Mouse (Mus musculus): ENCODE measurements at regions not wholly inside any gene's neighbourhood (a gene's known extent, or its start where the extent isn't known, plus 50 kb on each side); places are given as distances from the start of the nearest gene placed in this dataset.

DNA sequence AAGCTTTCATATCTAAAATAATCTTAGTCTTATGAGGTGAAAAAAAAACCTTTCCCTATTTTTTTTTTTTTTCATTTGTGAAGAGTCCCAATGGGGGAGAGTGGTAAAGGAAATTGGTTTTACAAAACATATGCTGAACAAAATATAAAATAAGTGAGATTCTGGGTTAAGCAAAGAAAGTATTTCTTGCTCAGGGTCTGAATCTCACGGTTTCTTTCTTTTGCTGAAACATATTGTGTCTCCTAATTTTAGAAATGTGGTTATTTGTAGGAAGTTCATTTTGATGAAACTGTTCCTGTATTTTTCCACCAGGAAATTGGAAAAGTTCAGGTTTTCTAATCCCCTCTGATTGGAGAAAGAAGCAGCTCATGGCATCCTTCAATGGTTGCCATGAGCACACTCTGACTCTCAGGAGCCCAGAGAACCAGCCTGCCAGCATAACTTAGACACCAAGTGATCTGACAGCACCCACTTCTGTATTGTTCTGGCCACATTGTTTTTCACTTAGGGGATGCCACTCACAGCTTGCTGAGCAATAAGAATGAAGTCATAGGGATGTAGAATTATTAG lies 365.9 kb upstream of the Camk1g start:
- no peak overlapping the region for H3K27ac ChIP-seq (replicated peaks; ENCODE audit: low read depth, low read length)
- no peak overlapping the region for H3K4me3 ChIP-seq (replicated peaks; ENCODE audit: low read depth, low read length)
- WGBS = 96% methylated on average over 1 of the region's 1 CpGs
- no peaks in the 10 kb centered on the region for H3K27me3 ChIP-seq (ENCODE audit: control insufficient read depth, insufficient read depth, low read length)
- no peaks in the 10 kb centered on the region for H3K36me3 ChIP-seq (ENCODE audit: control insufficient read depth, insufficient read depth, low read length)
- H3K4me2 ChIP-seq (ENCODE audit: low read length) = no peak overlapping the region
- ATAC-seq (ENCODE audit: low FRiP score, low TSS enrichment) (no peak), DNase-seq (no peak)
- peaks cover 37% of the 10 kb centered on the region for H3K4me1 ChIP-seq (ENCODE audit: control insufficient read depth, insufficient read depth, low read length)
- no peak overlapping the region for H3K9ac ChIP-seq (replicated peaks; ENCODE audit: low read length)
- H3K9me3 ChIP-seq (ENCODE audit: control insufficient read depth, low read length) = no peaks in the 10 kb centered on the region

DNA sequence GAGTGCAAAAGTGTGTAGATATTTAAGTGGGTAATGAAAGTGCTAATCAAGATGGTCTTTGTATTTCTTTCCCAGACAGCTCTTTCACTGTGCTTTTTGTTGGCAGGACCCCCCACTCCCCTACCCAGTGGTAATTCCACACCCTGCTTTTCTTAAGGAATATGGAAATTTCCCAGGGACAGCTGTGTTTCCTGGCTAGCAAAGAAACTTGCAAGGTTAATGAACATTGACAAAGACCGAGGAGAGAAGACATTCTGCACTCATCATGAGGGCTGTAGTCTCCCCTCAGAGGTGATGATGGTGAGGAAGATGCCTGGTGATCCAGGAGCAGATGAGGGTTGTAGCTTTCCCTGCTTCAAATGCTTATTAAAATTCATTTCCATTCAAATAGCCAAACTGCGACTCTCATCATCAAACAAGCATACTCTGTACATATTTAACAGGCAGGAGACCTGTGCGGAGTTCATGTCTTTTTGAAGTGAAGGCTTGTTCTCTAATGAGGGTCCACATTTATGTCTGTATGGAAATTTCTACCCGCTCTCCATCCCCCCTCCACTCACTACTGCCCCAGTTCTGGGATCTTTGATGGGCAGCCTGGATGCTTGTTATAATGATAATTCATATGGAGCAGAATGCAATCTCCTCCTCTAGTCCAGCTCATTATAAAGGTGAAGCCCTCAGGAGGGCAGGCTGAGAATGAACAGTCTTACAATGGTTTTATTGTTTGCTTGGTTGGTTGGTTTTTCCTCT lies 364.1 kb upstream of the Camk1g start:
- 20% methylated on average over 4 of the region's 4 CpGs for WGBS
- Histone ChIP-seq H3K4me3 (replicated peaks; ENCODE audit: low read depth, low read length) (no peak overlapping the region), H3K4me2 (ENCODE audit: low read length) (no peak overlapping the region), H3K9ac (replicated peaks; ENCODE audit: low read length) (no peak overlapping the region), H3K27me3 (ENCODE audit: control insufficient read depth, insufficient read depth, low read length) (no peaks in the 10 kb centered on the region), H3K36me3 (ENCODE audit: control insufficient read depth, insufficient read depth, low read length) (no peaks in the 10 kb centered on the region), H3K27ac (replicated peaks; ENCODE audit: low read depth, low read length) (peak overlapping the region; percentile 39; the same call in 1 of the 2 replicates), H3K4me1 (ENCODE audit: control insufficient read depth, insufficient read depth, low read length) (peaks cover 43% of the 10 kb centered on the region), H3K9me3 (ENCODE audit: control insufficient read depth, low read length) (no peaks in the 10 kb centered on the region)
- peak; percentile 44 for DNase-seq
- ATAC-seq (ENCODE audit: low FRiP score, low TSS enrichment) = peak; percentile 57; the same call in 1 of the 2 replicates

DNA sequence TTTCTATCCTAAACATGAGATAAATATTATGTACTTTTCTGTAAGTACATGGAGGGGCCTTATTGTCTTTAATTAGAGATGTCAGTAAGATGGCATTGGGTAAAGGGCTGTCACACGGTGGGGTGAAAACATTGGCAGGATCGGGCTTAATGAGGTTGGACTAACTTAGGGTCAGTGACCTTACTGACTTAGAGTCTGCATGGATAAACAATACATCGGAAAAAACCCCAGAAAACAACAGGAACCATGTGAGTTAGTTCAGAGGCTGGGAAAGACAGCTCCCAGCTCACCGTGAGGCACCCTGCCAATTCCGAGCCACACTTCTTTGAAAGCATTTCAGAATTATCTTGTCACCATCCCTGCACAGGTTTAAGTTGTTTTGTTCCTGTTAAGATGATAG lies 363.3 kb upstream of the Camk1g start:
- Histone ChIP-seq H3K9me3 (ENCODE audit: control insufficient read depth, low read length) (no peaks in the 10 kb centered on the region), H3K4me1 (ENCODE audit: control insufficient read depth, insufficient read depth, low read length) (peaks cover 43% of the 10 kb centered on the region), H3K27me3 (ENCODE audit: control insufficient read depth, insufficient read depth, low read length) (no peaks in the 10 kb centered on the region), H3K9ac (replicated peaks; ENCODE audit: low read length) (no peak overlapping the region), H3K36me3 (ENCODE audit: control insufficient read depth, insufficient read depth, low read length) (no peaks in the 10 kb centered on the region), H3K4me2 (ENCODE audit: low read length) (no peak overlapping the region), H3K27ac (replicated peaks; ENCODE audit: low read depth, low read length) (no peak overlapping the region), H3K4me3 (replicated peaks; ENCODE audit: low read depth, low read length) (no peak overlapping the region)
- DNase-seq (peak; percentile 37), ATAC-seq (ENCODE audit: low FRiP score, low TSS enrichment) (no peak)
- 5% methylated on average over 5 of the region's 5 CpGs for WGBS

DNA sequence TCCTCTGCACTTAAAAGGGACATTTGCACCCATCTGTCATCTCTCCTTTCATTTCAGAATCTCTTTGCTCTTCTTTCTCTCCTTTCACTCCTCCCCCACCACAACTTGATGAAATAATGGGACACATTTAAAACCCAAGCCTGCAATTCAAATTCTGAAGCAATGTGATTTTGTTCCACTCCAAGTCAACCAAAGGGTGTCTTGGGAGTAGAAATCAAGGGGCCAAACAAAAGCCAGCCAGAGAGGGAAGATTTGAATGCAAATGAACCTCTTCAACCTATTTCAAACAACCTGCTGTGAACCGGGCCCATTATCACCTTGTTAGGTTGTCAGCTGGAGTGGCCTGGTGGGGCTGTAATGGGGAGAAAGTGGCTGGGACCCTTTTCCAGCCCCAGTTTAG lies 362.0 kb upstream of the Camk1g start:
- Histone ChIP-seq H3K27me3 (ENCODE audit: control insufficient read depth, insufficient read depth, low read length) (no peaks in the 10 kb centered on the region), H3K9ac (replicated peaks; ENCODE audit: low read length) (no peak overlapping the region), H3K27ac (replicated peaks; ENCODE audit: low read depth, low read length) (no peak overlapping the region; the same call in 1 of the 2 replicates), H3K36me3 (ENCODE audit: control insufficient read depth, insufficient read depth, low read length) (no peaks in the 10 kb centered on the region), H3K4me1 (ENCODE audit: control insufficient read depth, insufficient read depth, low read length) (peaks cover 43% of the 10 kb centered on the region), H3K4me3 (replicated peaks; ENCODE audit: low read depth, low read length) (no peak overlapping the region), H3K9me3 (ENCODE audit: control insufficient read depth, low read length) (no peaks in the 10 kb centered on the region), H3K4me2 (ENCODE audit: low read length) (no peak overlapping the region)
- peak; percentile 22 for DNase-seq
- ATAC-seq (ENCODE audit: low FRiP score, low TSS enrichment) = no peak
- 5% methylated on average over 1 of the region's 1 CpGs for WGBS

DNA sequence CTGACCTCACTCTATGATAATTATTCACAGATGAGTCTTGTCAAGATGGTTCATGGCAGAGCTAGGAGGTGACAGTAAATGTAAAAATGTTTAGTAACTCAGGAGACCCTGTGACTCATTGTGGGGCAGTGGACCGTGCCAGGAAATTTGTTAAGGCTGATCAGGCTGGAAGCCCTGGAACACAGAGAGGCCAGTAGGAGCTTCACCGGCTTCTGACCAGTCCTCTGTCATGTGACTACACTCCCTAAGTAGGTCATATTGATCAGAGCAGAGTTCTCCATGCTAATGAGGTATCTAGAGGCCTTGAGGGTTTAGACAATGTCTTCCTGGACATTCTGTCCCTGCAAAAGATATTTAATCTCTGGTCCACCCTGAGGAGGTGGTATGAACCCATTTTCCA lies 351.8 kb upstream of the Camk1g start:
- Histone ChIP-seq H3K9ac (replicated peaks; ENCODE audit: low read length) (no peak overlapping the region), H3K27ac (replicated peaks; ENCODE audit: low read depth, low read length) (no peak overlapping the region), H3K4me1 (ENCODE audit: control insufficient read depth, insufficient read depth, low read length) (peaks cover 5% of the 10 kb centered on the region; the same call in 1 of the 2 replicates), H3K4me2 (ENCODE audit: low read length) (no peak overlapping the region), H3K36me3 (ENCODE audit: control insufficient read depth, insufficient read depth, low read length) (no peaks in the 10 kb centered on the region), H3K27me3 (ENCODE audit: control insufficient read depth, insufficient read depth, low read length) (no peaks in the 10 kb centered on the region), H3K9me3 (ENCODE audit: control insufficient read depth, low read length) (no peaks in the 10 kb centered on the region), H3K4me3 (replicated peaks; ENCODE audit: low read depth, low read length) (no peak overlapping the region)
- 46% methylated on average over 2 of the region's 2 CpGs for WGBS
- ATAC-seq (ENCODE audit: low FRiP score, low TSS enrichment) (no peak), DNase-seq (no peak)

DNA sequence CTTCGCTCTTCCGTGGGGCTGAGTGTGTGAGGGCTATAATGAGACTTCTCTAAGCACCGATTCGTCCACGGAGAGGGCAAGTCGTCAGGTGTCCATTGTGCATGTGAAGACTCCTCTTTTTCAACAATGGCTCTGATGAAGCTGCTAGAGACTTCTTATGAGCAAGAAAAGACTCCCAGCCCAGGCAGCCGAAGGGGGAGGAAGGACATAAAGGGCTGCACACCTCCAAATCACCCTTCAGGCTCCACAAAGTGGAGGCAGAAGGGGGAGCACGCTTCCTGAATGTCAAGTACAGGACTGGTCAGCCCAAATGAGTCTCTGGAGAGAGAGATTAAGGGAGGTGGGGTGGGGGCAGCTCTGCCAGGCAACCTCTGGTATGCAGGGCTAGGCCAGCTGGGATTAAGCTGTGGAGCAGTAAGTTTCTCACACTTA lies 350.3 kb upstream of the Camk1g start:
- no peaks in the 10 kb centered on the region for H3K27me3 ChIP-seq (ENCODE audit: control insufficient read depth, insufficient read depth, low read length)
- no peak overlapping the region for H3K4me3 ChIP-seq (replicated peaks; ENCODE audit: low read depth, low read length)
- H3K4me2 ChIP-seq (ENCODE audit: low read length) = no peak overlapping the region
- peaks cover 5% of the 10 kb centered on the region; the same call in 1 of the 2 replicates for H3K4me1 ChIP-seq (ENCODE audit: control insufficient read depth, insufficient read depth, low read length)
- no peaks in the 10 kb centered on the region for H3K9me3 ChIP-seq (ENCODE audit: control insufficient read depth, low read length)
- no peaks in the 10 kb centered on the region for H3K36me3 ChIP-seq (ENCODE audit: control insufficient read depth, insufficient read depth, low read length)
- DNase-seq (peak; percentile 52), ATAC-seq (ENCODE audit: low FRiP score, low TSS enrichment) (no peak)
- WGBS = 7% methylated on average over 8 of the region's 8 CpGs
- no peak overlapping the region for H3K27ac ChIP-seq (replicated peaks; ENCODE audit: low read depth, low read length)
- H3K9ac ChIP-seq (replicated peaks; ENCODE audit: low read length) = no peak overlapping the region

DNA sequence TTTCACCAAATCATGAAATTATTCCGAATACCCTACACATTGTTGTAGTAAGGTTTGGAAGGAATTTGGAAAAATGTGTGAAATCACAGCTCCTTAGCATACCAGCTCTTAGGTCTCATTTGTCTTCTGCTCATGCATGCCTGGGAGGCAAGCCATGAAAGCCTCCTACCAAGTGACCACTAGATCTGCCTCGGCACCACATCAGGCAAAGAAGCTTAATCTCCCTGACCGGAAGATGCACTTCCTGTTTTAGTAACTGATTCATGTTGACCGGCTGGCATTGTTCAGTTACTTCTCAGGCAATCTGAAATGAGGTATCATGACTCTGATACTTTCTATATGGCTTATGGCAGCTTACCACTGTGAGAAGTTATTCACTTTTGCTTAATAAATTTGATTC lies 345.2 kb upstream of the Camk1g start:
- Histone ChIP-seq H3K9me3 (ENCODE audit: control insufficient read depth, low read length) (no peaks in the 10 kb centered on the region), H3K27me3 (ENCODE audit: control insufficient read depth, insufficient read depth, low read length) (no peaks in the 10 kb centered on the region), H3K4me3 (replicated peaks; ENCODE audit: low read depth, low read length) (no peak overlapping the region), H3K36me3 (ENCODE audit: control insufficient read depth, insufficient read depth, low read length) (no peaks in the 10 kb centered on the region), H3K27ac (replicated peaks; ENCODE audit: low read depth, low read length) (no peak overlapping the region), H3K4me1 (ENCODE audit: control insufficient read depth, insufficient read depth, low read length) (no peaks in the 10 kb centered on the region), H3K9ac (replicated peaks; ENCODE audit: low read length) (no peak overlapping the region), H3K4me2 (ENCODE audit: low read length) (no peak overlapping the region)
- ATAC-seq (ENCODE audit: low FRiP score, low TSS enrichment) (no peak), DNase-seq (no peak)
- 90% methylated on average over 4 of the region's 4 CpGs for WGBS

DNA sequence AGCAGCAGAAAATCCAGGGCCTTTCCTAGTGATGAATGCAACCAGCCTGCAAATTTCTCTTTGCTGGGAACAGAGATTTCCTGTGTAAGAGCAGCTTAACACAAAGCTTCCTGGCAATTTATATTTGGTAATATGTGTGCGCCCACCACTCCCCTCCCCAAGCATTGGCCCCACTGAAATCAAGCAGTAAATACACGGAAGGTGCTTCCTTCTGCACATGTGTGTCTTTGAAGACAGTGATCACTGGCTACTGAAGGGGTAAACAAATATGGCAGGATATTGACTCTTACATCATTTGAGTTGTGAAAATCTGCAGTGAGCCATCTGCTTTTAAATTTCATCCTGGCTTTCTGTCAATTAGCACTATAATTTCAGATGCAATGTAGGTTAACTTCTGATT lies 344.5 kb upstream of the Camk1g start:
- 84% methylated on average over 2 of the region's 2 CpGs for WGBS
- H3K36me3 ChIP-seq (ENCODE audit: control insufficient read depth, insufficient read depth, low read length) = no peaks in the 10 kb centered on the region
- no peaks in the 10 kb centered on the region for H3K27me3 ChIP-seq (ENCODE audit: control insufficient read depth, insufficient read depth, low read length)
- no peak overlapping the region for H3K9ac ChIP-seq (replicated peaks; ENCODE audit: low read length)
- H3K27ac ChIP-seq (replicated peaks; ENCODE audit: low read depth, low read length) = no peak overlapping the region
- DNase-seq (no peak), ATAC-seq (ENCODE audit: low FRiP score, low TSS enrichment) (no peak)
- no peak overlapping the region for H3K4me2 ChIP-seq (ENCODE audit: low read length)
- H3K4me3 ChIP-seq (replicated peaks; ENCODE audit: low read depth, low read length) = no peak overlapping the region
- H3K9me3 ChIP-seq (ENCODE audit: control insufficient read depth, low read length) = no peaks in the 10 kb centered on the region
- H3K4me1 ChIP-seq (ENCODE audit: control insufficient read depth, insufficient read depth, low read length) = no peaks in the 10 kb centered on the region

DNA sequence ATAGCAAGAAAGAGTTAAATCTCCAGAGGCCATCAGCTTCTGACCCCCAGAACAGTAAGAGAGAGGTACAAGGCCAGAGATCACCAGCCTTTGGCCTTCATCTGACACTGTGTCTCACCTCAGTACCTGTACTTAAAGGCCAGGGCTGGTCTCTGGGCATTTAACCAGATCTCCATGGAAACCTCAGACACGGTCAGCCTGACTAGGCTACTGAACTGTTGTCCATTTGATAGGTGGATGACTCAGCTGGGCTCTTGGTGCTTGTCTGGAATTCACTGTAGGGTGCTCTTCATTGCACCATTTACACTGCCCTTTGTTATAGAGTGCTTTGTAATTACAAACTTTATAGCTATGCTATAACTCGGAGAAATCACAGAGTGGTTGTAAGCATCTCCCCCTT lies 335.1 kb upstream of the Camk1g start:
- no peak overlapping the region for H3K4me2 ChIP-seq (ENCODE audit: low read length)
- no peak overlapping the region for H3K9ac ChIP-seq (replicated peaks; ENCODE audit: low read length)
- H3K4me1 ChIP-seq (ENCODE audit: control insufficient read depth, insufficient read depth, low read length) = peaks cover 11% of the 10 kb centered on the region
- WGBS = 30% methylated on average over 2 of the region's 2 CpGs
- H3K27ac ChIP-seq (replicated peaks; ENCODE audit: low read depth, low read length) = no peak overlapping the region
- H3K36me3 ChIP-seq (ENCODE audit: control insufficient read depth, insufficient read depth, low read length) = no peaks in the 10 kb centered on the region
- H3K9me3 ChIP-seq (ENCODE audit: control insufficient read depth, low read length) = no peaks in the 10 kb centered on the region
- peaks cover 2% of the 10 kb centered on the region; the same call in 1 of the 2 replicates for H3K27me3 ChIP-seq (ENCODE audit: control insufficient read depth, insufficient read depth, low read length)
- no peak overlapping the region for H3K4me3 ChIP-seq (replicated peaks; ENCODE audit: low read depth, low read length)
- no peak for ATAC-seq (ENCODE audit: low FRiP score, low TSS enrichment)
- no peak for DNase-seq
